Mouse (Mus musculus) midbrain, postnatal 0 days (tissue): ENCODE measurements around the gene Bcs1l. TPM values are rescaled to one million over a fixed set of nuclear protein-coding genes. Genes with fewer than 3 reads are reported as not detected.
A peak's percentile ranks its signal among the peaks of the same experiment; 100 is the strongest.

Source experiments
- ATAC-seq: fragments of 200-750 bp; cut with Nextera tagmentation; 2 replicates; pipeline ENCODE4 v1.8.0; 2017; ENCODE audit warnings: moderate number of reproducible peaks, mild to moderate bottlenecking, moderate TSS enrichment, moderate library complexity; ENCODE audit not compliant: low FRiP score
- DNase-seq: peaks from one replicate; pipeline ENCODE4 v3.0.0-alpha.2; 2015; ENCODE audit warnings: low spot score
- H3K27ac ChIP-seq: fragments of 300-500 bp; sonication (generic); 2 replicates; pipeline ENCODE4 v1.5.1; 2014; ENCODE audit warnings: low read depth, mild to moderate bottlenecking, low read length, mixed read lengths
- H3K27me3 ChIP-seq: fragments of 300-500 bp; sonication (generic); 2 replicates; pipeline ENCODE4 v1.6.1; 2014; ENCODE audit warnings: low read length, control low read depth, mixed read lengths; ENCODE audit not compliant: insufficient read depth
- H3K36me3 ChIP-seq: fragments of 300-500 bp; sonication (generic); 2 replicates; pipeline ENCODE4 v1.6.1; 2014; ENCODE audit warnings: low read length, control low read depth, mixed read lengths; ENCODE audit not compliant: insufficient read depth
- H3K4me1 ChIP-seq: fragments of 300-500 bp; sonication (generic); 2 replicates; pipeline ENCODE4 v1.6.1; 2014; ENCODE audit warnings: mild to moderate bottlenecking, control low read depth, antibody characterized with exemption, low read length, mixed read lengths; ENCODE audit not compliant: insufficient read depth
- H3K4me2 ChIP-seq: fragments of 300-500 bp; sonication (generic); 2 replicates; pipeline ENCODE4 v1.6.1; 2014; ENCODE audit warnings: low read depth, mild to moderate bottlenecking, low read length, mixed read lengths; ENCODE audit not compliant: poor library complexity, severe bottlenecking
- H3K4me3 ChIP-seq: fragments of 300-500 bp; sonication (generic); 2 replicates; pipeline ENCODE4 v1.5.1; 2014; ENCODE audit warnings: low read depth, mild to moderate bottlenecking, low read length, moderate library complexity
- H3K9ac ChIP-seq: fragments of 300-500 bp; sonication (generic); replicated peaks from 2 replicates; pipeline ENCODE4 v1.6.1; 2014; ENCODE audit warnings: mild to moderate bottlenecking, low read length, moderate library complexity, mixed read lengths; ENCODE audit not compliant: poor library complexity, severe bottlenecking
- H3K9me3 ChIP-seq: fragments of 300-500 bp; sonication (generic); 2 replicates; pipeline ENCODE4 v1.6.1; 2016; ENCODE audit warnings: low read length, control low read depth
- CTCF ChIP-seq: IDR thresholded peaks from 2 replicates; pipeline ENCODE4 v1.5.1; 2016; ENCODE audit warnings: antibody characterized with exemption, mild to moderate bottlenecking
- WGBS: fragments of 180-500 bp; shearing (Covaris S2); extraction: QIAGEN DNeasy Blood & Tissue Kit; methylation state at CpG from one replicate; pipeline ENCODE4 v1.1.7; 2014; 5-methylcytosine and 5-hydroxymethylcytosine counted together
- microRNA-seq: library from miRNA; unstranded; fragments of <30 nt; microRNA quantifications from one replicate; pipeline ENCODE4, GENCODE M21; 2016; ENCODE audit warnings: borderline number of aligned reads
- polyA plus RNA-seq: library from polyadenylated mRNA; unstranded; fragments of >200 nt; fragmentation: Nextera tagmentation; extraction: Ambion mirVana; gene quantifications from 2 replicates; pipeline ENCODE4 v1.2.1, GENCODE M21; 2015
- total RNA-seq: library from RNA; depleted of rRNA; stranded (reverse); fragments of >200 nt; gene quantifications from 2 replicates; pipeline ENCODE4 v1.2.3, GENCODE M21; 2014; rRNA removed

Bcs1l gene
- total and polyA plus RNA-seq, 2 experiments from 2014 or later: 12.4 to 19.9 TPM

GRCm38 (mm10) chr1:74600501-74601266 lies 12.6 kb downstream of the Bcs1l start:
- Histone ChIP-seq H3K27ac (peak overlapping the region; percentile 72), H3K36me3 (peaks cover 22% of the 10 kb centered on the region), H3K4me2 (peak overlapping the region; percentile 75), H3K4me1 (no peaks in the 10 kb centered on the region), H3K9me3 (no peaks in the 10 kb centered on the region), H3K9ac (peak overlapping the region; percentile 71), H3K4me3 (peak overlapping the region; percentile 59), H3K27me3 (no peaks in the 10 kb centered on the region)
- no peak for TF ChIP-seq CTCF
- 10% methylated on average over 25 of the region's 26 CpGs for WGBS
- peak; percentile 59 for ATAC-seq
- DNase-seq: no peak

- no peak for TF ChIP-seq CTCF
- peak within 1 kb of the TSS; percentile 72 for H3K27ac ChIP-seq
- peak; percentile 94 for DNase-seq
Measured at GRCm38 (mm10) chr1:74601267-74601962, 13.3 kb downstream of the Bcs1l start, which contains the start of the genes Rnf25 and Stk36. Gene Rnf25, minus strand, starts transcription at chr1:74601397. Gene Stk36, plus strand, starts transcription at chr1:74601445.

GRCm38 (mm10) chr1:74624183-74624582 lies 36.1 kb downstream of the Bcs1l start:
- H3K4me3 ChIP-seq: no peak overlapping the region
- peaks cover 35% of the 10 kb centered on the region for H3K36me3 ChIP-seq
- ATAC-seq (no peak), DNase-seq (no peak)
- WGBS: 100% methylated on average over 1 of the region's 1 CpGs
- H3K9ac ChIP-seq: no peak overlapping the region
- H3K4me2 ChIP-seq: no peak overlapping the region
- no peak for TF ChIP-seq CTCF
- H3K9me3 ChIP-seq: no peaks in the 10 kb centered on the region
- no peaks in the 10 kb centered on the region for H3K27me3 ChIP-seq
- H3K27ac ChIP-seq: no peak overlapping the region
- no peaks in the 10 kb centered on the region for H3K4me1 ChIP-seq

More at GRCm38 (mm10) chr1:74601267-74601962, 13.3 kb downstream of the Bcs1l start, which contains the start of the genes Rnf25 and Stk36:
- ATAC-seq: peak; percentile 84
- Histone ChIP-seq H3K4me2 (peak within 1 kb of the TSS; percentile 75), H3K4me1 (no peaks in the 10 kb centered on the region), H3K36me3 (peaks cover 20% of the 10 kb centered on the region), H3K9ac (peak within 1 kb of the TSS; percentile 71), H3K4me3 (peak within 1 kb of the TSS; percentile 59), H3K9me3 (no peaks in the 10 kb centered on the region), H3K27me3 (no peaks in the 10 kb centered on the region)
- WGBS: 9% methylated on average over 25 of the region's 25 CpGs

GRCm38 (mm10) chr1:74626076-74626475 lies 38.0 kb downstream of the Bcs1l start:
- Histone ChIP-seq H3K4me3 (no peak overlapping the region), H3K9ac (no peak overlapping the region), H3K27me3 (no peaks in the 10 kb centered on the region), H3K4me1 (no peaks in the 10 kb centered on the region), H3K9me3 (no peaks in the 10 kb centered on the region), H3K36me3 (peaks cover 35% of the 10 kb centered on the region), H3K4me2 (no peak overlapping the region), H3K27ac (no peak overlapping the region)
- TF ChIP-seq CTCF: no peak
- ATAC-seq: no peak
- DNase-seq: no peak
- WGBS: 88% methylated on average over 4 of the region's 4 CpGs

GRCm38 (mm10) chr1:74628001-74628400 lies 39.9 kb downstream of the Bcs1l start:
- no peak overlapping the region for H3K4me2 ChIP-seq
- DNase-seq (no peak), ATAC-seq (no peak)
- no peak overlapping the region for H3K4me3 ChIP-seq
- H3K4me1 ChIP-seq: no peaks in the 10 kb centered on the region
- H3K36me3 ChIP-seq: peaks cover 37% of the 10 kb centered on the region
- no peak for TF ChIP-seq CTCF
- no peak overlapping the region for H3K27ac ChIP-seq
- H3K27me3 ChIP-seq: no peaks in the 10 kb centered on the region
- no peak overlapping the region for H3K9ac ChIP-seq
- WGBS: 36% methylated on average over 7 of the region's 7 CpGs
- no peaks in the 10 kb centered on the region for H3K9me3 ChIP-seq

- Histone ChIP-seq H3K9ac (no peak overlapping the region), H3K27ac (no peak overlapping the region), H3K4me3 (no peak overlapping the region), H3K27me3 (no peaks in the 10 kb centered on the region), H3K4me1 (no peaks in the 10 kb centered on the region), H3K36me3 (peaks cover 45% of the 10 kb centered on the region), H3K9me3 (no peaks in the 10 kb centered on the region), H3K4me2 (no peak overlapping the region)
- no peak for ATAC-seq
- no peak for DNase-seq
- 91% methylated on average over 4 of the region's 4 CpGs for WGBS
- no peak for TF ChIP-seq CTCF
Measured at GRCm38 (mm10) chr1:74632734-74633133, 44.6 kb downstream of the Bcs1l start.

Small RNA genes lying within 50 kb of the gene (microRNA-seq; reads per million reads assigned to microRNA genes)
- not detected for gene Gm25035

Other genes starting within 250 kb of the Bcs1l start
- 2.7 and 4.0 TPM in 2 replicates for gene Catip, start 226.2 kb upstream of the Bcs1l start, total RNA-seq
- gene Catip, start 226.2 kb upstream of the Bcs1l start, polyA plus RNA-seq: 1.6 and 2.4 TPM in 2 replicates
- gene Slc11a1, start 213.1 kb upstream of the Bcs1l start, total RNA-seq: 7.8 and 12.6 TPM in 2 replicates
- gene Slc11a1, start 213.1 kb upstream of the Bcs1l start, polyA plus RNA-seq: 1.3 and 1.7 TPM in 2 replicates
- 23.9 and 29.3 TPM in 2 replicates for gene Ctdsp1, start 196.8 kb upstream of the Bcs1l start, total RNA-seq
- 11.7 and 12.1 TPM in 2 replicates for gene Ctdsp1, start 196.8 kb upstream of the Bcs1l start, polyA plus RNA-seq
- 0.38 and 0.80 TPM in 2 replicates for gene Vil1, start 178.9 kb upstream of the Bcs1l start, total RNA-seq
- 0.31 and 0.43 TPM in 2 replicates for gene Vil1, start 178.9 kb upstream of the Bcs1l start, polyA plus RNA-seq
- 40.3 and 40.8 TPM in 2 replicates for gene Cnot9, start 82.2 kb upstream of the Bcs1l start, total RNA-seq
- 43.0 and 47.4 TPM in 2 replicates for gene Cnot9, start 82.2 kb upstream of the Bcs1l start, polyA plus RNA-seq
- 4.9 and 9.4 TPM in 2 replicates for gene Plcd4, start 45.4 kb upstream of the Bcs1l start, total RNA-seq
- gene Plcd4, start 45.4 kb upstream of the Bcs1l start, polyA plus RNA-seq: 7.1 and 7.3 TPM in 2 replicates
- gene Usp37, start 44.0 kb upstream of the Bcs1l start, total RNA-seq: 19.3 and 25.7 TPM in 2 replicates
- gene Usp37, start 44.0 kb upstream of the Bcs1l start, polyA plus RNA-seq: 16.4 and 18.5 TPM in 2 replicates
- 14.2 and 16.4 TPM in 2 replicates for gene Zfp142, start within 50 bp of the Bcs1l start, total RNA-seq
- gene Zfp142, start within 50 bp of the Bcs1l start, polyA plus RNA-seq: 4.4 and 7.8 TPM in 2 replicates
- gene Rnf25, start 13.1 kb downstream of the Bcs1l start, total RNA-seq: 60.0 and 60.8 TPM in 2 replicates
- 51.3 and 54.0 TPM in 2 replicates for gene Rnf25, start 13.1 kb downstream of the Bcs1l start, polyA plus RNA-seq
- 9.9 and 10.5 TPM in 2 replicates for gene Stk36, start 13.2 kb downstream of the Bcs1l start, total RNA-seq
- 8.7 and 9.6 TPM in 2 replicates for gene Stk36, start 13.2 kb downstream of the Bcs1l start, polyA plus RNA-seq
- 25.9 and 26.2 TPM in 2 replicates for gene Ttll4, start 73.5 kb downstream of the Bcs1l start, total RNA-seq
- gene Ttll4, start 73.5 kb downstream of the Bcs1l start, polyA plus RNA-seq: 4.2 and 4.4 TPM in 2 replicates
- 4.4 TPM in 2 replicates for gene Cyp27a1, start 125.3 kb downstream of the Bcs1l start, total RNA-seq
- gene Cyp27a1, start 125.3 kb downstream of the Bcs1l start, polyA plus RNA-seq: 2.3 and 2.6 TPM in 2 replicates
- gene Prkag3, start 160.9 kb downstream of the Bcs1l start, total RNA-seq: 0.11 TPM in 1 of 2 replicates, not detected in the other
- gene Prkag3, start 160.9 kb downstream of the Bcs1l start, polyA plus RNA-seq: 0.09 TPM in 1 of 2 replicates, not detected in the other
- 6.2 and 8.4 TPM in 2 replicates for gene Wnt6, start 183.6 kb downstream of the Bcs1l start, total RNA-seq
- gene Wnt6, start 183.6 kb downstream of the Bcs1l start, polyA plus RNA-seq: 6.3 and 6.6 TPM in 2 replicates
- gene Wnt10a, start 203.2 kb downstream of the Bcs1l start, total RNA-seq: 0.09 and 0.82 TPM in 2 replicates
- gene Wnt10a, start 203.2 kb downstream of the Bcs1l start, polyA plus RNA-seq: 0.10 and 0.38 TPM in 2 replicates